Mouse (Mus musculus): ENCODE results near the gene Gm17359.

Gene Gm17359

GRCm38 (mm10) chr3:79358721-79359120, 22.3 kb downstream of the Gm17359 start:
- DNase-seq (ENCODE audit: low spot score): no peak

GRCm38 (mm10) chr3:79360317-79361101, 24.0 kb downstream of the Gm17359 start:
- no peak for DNase-seq (ENCODE audit: low spot score)

GRCm38 (mm10) chr3:79366098-79366497, 29.6 kb downstream of the Gm17359 start:
- DNase-seq (ENCODE audit: low spot score): no peak

GRCm38 (mm10) chr3:79368306-79368705, 31.8 kb downstream of the Gm17359 start:
- DNase-seq (ENCODE audit: low spot score): no peak

- no peak for DNase-seq (ENCODE audit: low spot score)
Measured at GRCm38 (mm10) chr3:79370385-79370929, 34.0 kb downstream of the Gm17359 start.

- DNase-seq (ENCODE audit: low spot score): no peak
Measured at GRCm38 (mm10) chr3:79371506-79372195, 35.2 kb downstream of the Gm17359 start.

GRCm38 (mm10) chr3:79373930-79374329, 37.5 kb downstream of the Gm17359 start:
- DNase-seq (ENCODE audit: low spot score): no peak

GRCm38 (mm10) chr3:79378086-79378485, 41.6 kb downstream of the Gm17359 start:
- no peak for DNase-seq (ENCODE audit: low spot score)

GRCm38 (mm10) chr3:79379255-79379836, 42.9 kb downstream of the Gm17359 start:
- no peak for DNase-seq (ENCODE audit: low spot score)

- no peak for DNase-seq (ENCODE audit: low spot score)
Measured at GRCm38 (mm10) chr3:79379873-79380595, 43.6 kb downstream of the Gm17359 start.

- no peak for DNase-seq (ENCODE audit: low spot score)
Measured at GRCm38 (mm10) chr3:79381398-79381797, 44.9 kb downstream of the Gm17359 start.

- no peak for DNase-seq (ENCODE audit: low spot score)
Measured at GRCm38 (mm10) chr3:79385434-79386029, 49.1 kb downstream of the Gm17359 start.

- no peak for DNase-seq (ENCODE audit: low spot score)
Measured at GRCm38 (mm10) chr3:79389081-79389480, 52.6 kb downstream of the Gm17359 start.

GRCm38 (mm10) chr3:79400552-79400951, 64.1 kb downstream of the Gm17359 start:
- DNase-seq (ENCODE audit: low spot score): peak; percentile 24

- DNase-seq (ENCODE audit: low spot score): no peak
Measured at GRCm38 (mm10) chr3:79402056-79402455, 65.6 kb downstream of the Gm17359 start.

- no peak for DNase-seq (ENCODE audit: low spot score)
Measured at GRCm38 (mm10) chr3:79408546-79408945, 72.1 kb downstream of the Gm17359 start.

GRCm38 (mm10) chr3:79409927-79410628, 73.6 kb downstream of the Gm17359 start:
- no peak for DNase-seq (ENCODE audit: low spot score)

- no peak for DNase-seq (ENCODE audit: low spot score)
Measured at GRCm38 (mm10) chr3:79410629-79410995, 74.2 kb downstream of the Gm17359 start.

GRCm38 (mm10) chr3:79411666-79412065, 75.2 kb downstream of the Gm17359 start:
- no peak for DNase-seq (ENCODE audit: low spot score)

- DNase-seq (ENCODE audit: low spot score): no peak
Measured at GRCm38 (mm10) chr3:79413492-79413891, 77.0 kb downstream of the Gm17359 start.

GRCm38 (mm10) chr3:79415081-79415480, 78.6 kb downstream of the Gm17359 start:
- DNase-seq (ENCODE audit: low spot score): no peak

Data from adipocyte (in vitro differentiated cells).